Mouse (Mus musculus) kidney, embryonic 16.5 days (tissue): ENCODE data around the gene Ndufb6. TPM values are rescaled to one million over a fixed set of nuclear protein-coding genes. Genes with fewer than 3 reads are reported as not detected.

Experiments
- ATAC-seq: fragments of 200-750 bp; cut with Nextera tagmentation; 2 replicates; pipeline ENCODE4 v1.8.0; 2017; ENCODE audit warnings: moderate TSS enrichment; ENCODE audit not compliant: low FRiP score, low TSS enrichment
- H3K27ac ChIP-seq: fragments of 300-500 bp; sonication (generic); 2 replicates; pipeline ENCODE4 v1.5.1; 2014; ENCODE audit warnings: low read length
- H3K27me3 ChIP-seq: fragments of 300-500 bp; sonication (generic); 2 replicates; pipeline ENCODE4 v1.6.1; 2014; ENCODE audit warnings: low read length, control low read depth, mixed read lengths; ENCODE audit not compliant: insufficient read depth
- H3K36me3 ChIP-seq: fragments of 300-500 bp; sonication (generic); 2 replicates; pipeline ENCODE4 v1.6.1; 2014; ENCODE audit warnings: low read length, control low read depth, mixed read lengths; ENCODE audit not compliant: insufficient read depth
- H3K4me1 ChIP-seq: fragments of 300-500 bp; sonication (generic); 2 replicates; pipeline ENCODE4 v1.6.1; 2014; ENCODE audit warnings: low read length, control low read depth, mixed read lengths; ENCODE audit not compliant: insufficient read depth
- H3K4me2 ChIP-seq: fragments of 300-500 bp; sonication (generic); replicated peaks from 2 replicates; pipeline ENCODE4 v1.6.1; 2014; ENCODE audit warnings: low read depth, low read length
- H3K4me3 ChIP-seq: fragments of 300-500 bp; sonication (generic); 2 replicates; pipeline ENCODE4 v1.5.1; 2014; ENCODE audit warnings: mild to moderate bottlenecking, low read length
- H3K9ac ChIP-seq: fragments of 300-500 bp; sonication (generic); replicated peaks from 2 replicates; pipeline ENCODE4 v1.6.1; 2014; ENCODE audit warnings: low read length
- H3K9me3 ChIP-seq: fragments of 300-500 bp; sonication (generic); 2 replicates; pipeline ENCODE4 v1.6.1; 2016; ENCODE audit warnings: low read length, control low read depth
- WGBS: fragments of 180-500 bp; shearing (Covaris S2); extraction: QIAGEN DNeasy Blood & Tissue Kit; methylation state at CpG from one replicate; pipeline ENCODE4 v1.1.7; 2014; 5-methylcytosine and 5-hydroxymethylcytosine counted together
- polyA plus RNA-seq: library from polyadenylated mRNA; unstranded; fragments of >200 nt; fragmentation: Nextera tagmentation; extraction: Ambion mirVana; gene quantifications from 2 replicates; pipeline ENCODE4 v1.2.1, GENCODE M21; 2015

The Ndufb6 gene
- polyA plus RNA-seq, 1 experiment from 2014 or later = 371 TPM

DNA sequence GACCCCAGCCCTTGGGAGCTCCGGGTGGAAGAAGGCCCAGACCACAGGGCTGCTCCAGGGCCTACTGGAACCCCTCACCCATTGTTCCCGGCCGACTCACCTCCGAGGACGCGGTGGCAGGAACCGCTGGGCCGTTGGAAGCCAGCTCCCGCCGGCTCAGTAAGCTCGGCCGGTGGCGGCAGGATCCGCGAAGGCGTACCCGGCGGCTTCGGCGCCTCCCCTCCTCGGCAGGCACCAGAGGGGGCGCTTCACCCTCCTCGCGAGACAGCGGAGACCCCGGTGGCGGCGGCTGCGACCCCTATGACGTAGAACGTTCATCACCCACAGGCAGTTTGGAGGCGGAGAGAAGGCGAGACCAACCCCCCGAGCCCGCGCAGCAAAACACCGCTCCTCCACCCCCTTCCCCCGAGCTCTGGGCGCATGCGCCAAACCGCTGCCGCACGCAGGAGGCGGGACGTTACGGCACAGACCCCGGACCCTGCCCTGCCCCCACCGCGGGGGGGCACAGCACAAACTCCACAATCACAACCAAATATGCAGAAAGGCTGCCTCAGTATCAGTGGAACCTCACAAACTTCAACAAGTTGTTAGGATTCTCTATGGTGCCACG is 10.9 kb downstream of the Ndufb6 start:
- under 1% methylated on average over 48 of the region's 50 CpGs for WGBS
- H3K36me3 ChIP-seq = peaks cover 7% of the 10 kb centered on the region; the same call in 1 of the 2 replicates
- peak overlapping the region; percentile 89 for H3K4me2 ChIP-seq
- H3K9ac ChIP-seq = peak overlapping the region; percentile 90
- peak overlapping the region; percentile 84 for H3K4me3 ChIP-seq
- H3K27ac ChIP-seq = peak overlapping the region; percentile 100
- H3K27me3 ChIP-seq = no peaks in the 10 kb centered on the region
- peak; percentile 81 for ATAC-seq
- no peaks in the 10 kb centered on the region for H3K9me3 ChIP-seq
- peaks cover 23% of the 10 kb centered on the region for H3K4me1 ChIP-seq

DNA sequence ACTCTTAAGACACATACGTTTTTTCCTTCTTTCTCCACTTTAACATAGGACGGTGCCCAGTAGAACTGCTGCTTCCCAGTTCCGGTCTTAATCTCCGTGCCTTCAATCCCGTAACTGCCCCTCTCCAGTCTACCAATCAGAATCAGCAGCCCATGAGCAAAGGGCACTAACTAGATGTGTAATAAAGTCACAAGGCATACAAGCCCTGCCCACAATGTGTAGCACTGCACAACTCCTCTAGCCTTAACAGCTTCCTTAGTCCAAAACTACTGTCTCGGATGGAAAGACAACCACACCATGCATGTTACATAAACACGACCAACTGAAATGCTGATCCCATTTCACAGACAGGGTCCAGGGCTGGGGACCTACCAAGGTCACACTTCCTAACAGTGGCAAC is 11.5 kb downstream of the Ndufb6 start:
- peak overlapping the region; percentile 90 for H3K9ac ChIP-seq
- WGBS = 50% methylated on average over 7 of the region's 7 CpGs
- H3K36me3 ChIP-seq = peaks cover 9% of the 10 kb centered on the region
- H3K4me1 ChIP-seq = peaks cover 23% of the 10 kb centered on the region
- no peaks in the 10 kb centered on the region for H3K9me3 ChIP-seq
- H3K27ac ChIP-seq = peak overlapping the region; percentile 100
- peak; percentile 0; the same call in 1 of the 2 replicates for ATAC-seq
- H3K27me3 ChIP-seq = no peaks in the 10 kb centered on the region
- H3K4me2 ChIP-seq = peak overlapping the region; percentile 89
- peak overlapping the region; percentile 84 for H3K4me3 ChIP-seq

DNA sequence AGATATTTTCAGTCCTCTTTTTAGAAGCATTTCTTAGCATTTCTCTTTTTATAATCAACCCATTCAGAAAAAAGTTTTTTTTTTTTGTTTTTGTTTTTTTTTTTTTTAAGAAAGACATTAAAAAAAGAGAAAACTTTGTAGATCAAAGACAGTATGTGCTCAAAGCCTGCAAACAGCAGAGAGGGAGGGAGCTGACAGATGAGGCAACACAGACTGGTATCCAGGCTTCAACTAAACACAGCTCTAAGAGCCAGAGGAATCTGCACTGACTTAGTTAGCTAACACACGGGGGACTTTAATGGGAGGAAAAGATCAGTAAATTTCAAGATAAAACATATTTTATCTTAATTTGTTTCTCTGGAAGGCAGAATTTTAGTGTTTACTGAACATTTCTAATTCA is 14.9 kb downstream of the Ndufb6 start:
- WGBS = 63% methylated on average over 1 of the region's 1 CpGs
- Histone ChIP-seq H3K9ac (no peak overlapping the region), H3K27me3 (no peaks in the 10 kb centered on the region), H3K36me3 (peaks cover 36% of the 10 kb centered on the region), H3K27ac (no peak overlapping the region), H3K4me1 (peaks cover 23% of the 10 kb centered on the region), H3K4me2 (no peak overlapping the region), H3K4me3 (no peak overlapping the region), H3K9me3 (no peaks in the 10 kb centered on the region)
- no peak for ATAC-seq

DNA sequence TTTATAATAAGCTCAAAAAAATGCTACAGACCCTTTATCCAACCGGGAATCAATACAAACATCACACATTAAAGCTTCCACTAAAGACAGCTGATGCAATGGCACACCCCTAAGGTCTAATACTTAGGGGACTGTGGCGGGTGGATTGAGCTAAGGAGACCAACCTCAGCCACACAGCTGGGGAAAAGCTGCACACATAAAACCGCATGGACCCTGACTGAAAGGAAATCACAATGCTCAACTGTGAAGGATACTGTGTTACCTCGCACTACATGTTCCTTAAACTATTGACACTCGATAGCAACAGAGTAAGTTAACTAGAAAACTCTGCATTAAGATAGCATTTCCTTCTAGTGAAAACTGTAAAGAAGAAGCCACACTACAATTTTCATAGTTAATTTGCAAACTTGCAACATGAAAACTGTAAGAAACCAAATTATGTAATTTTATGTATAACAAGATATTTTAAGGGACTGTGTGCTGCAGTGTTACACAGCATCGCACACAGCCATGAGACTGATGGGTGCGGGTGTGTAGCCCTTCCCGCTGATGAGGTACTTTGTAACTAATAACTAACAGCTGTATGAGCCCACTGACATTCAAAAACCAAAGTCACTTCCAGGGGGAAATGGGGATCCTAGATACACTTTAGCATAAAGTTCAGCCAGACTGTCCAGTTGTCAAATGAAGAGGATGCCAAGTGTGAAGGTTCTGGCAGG is 24.7 kb downstream of the Ndufb6 start:
- ATAC-seq = no peak
- Histone ChIP-seq H3K4me2 (no peak overlapping the region), H3K9me3 (no peaks in the 10 kb centered on the region), H3K9ac (no peak overlapping the region), H3K36me3 (peaks cover 10% of the 10 kb centered on the region; the same call in 1 of the 2 replicates), H3K4me1 (no peaks in the 10 kb centered on the region), H3K4me3 (no peak overlapping the region), H3K27ac (no peak overlapping the region), H3K27me3 (no peaks in the 10 kb centered on the region)
- 83% methylated on average over 8 of the region's 8 CpGs for WGBS

DNA sequence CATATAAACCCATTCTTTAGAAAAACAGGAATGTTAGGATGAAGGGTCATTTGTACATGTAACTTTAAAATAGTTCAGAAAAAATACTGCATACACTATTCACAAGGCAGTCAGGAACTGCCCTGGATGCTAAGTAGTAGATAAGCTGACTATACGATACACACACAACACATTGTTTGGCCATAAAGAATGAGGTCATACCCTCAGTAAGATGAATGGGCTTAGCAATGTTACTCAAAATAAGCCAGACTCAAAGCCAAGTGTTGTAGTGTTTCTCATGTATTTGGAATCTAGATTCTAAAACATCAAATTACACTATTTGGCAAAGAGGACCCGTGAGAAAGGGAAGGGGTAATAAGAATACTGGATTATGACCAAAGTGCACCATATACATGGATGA is 25.5 kb downstream of the Ndufb6 start:
- Histone ChIP-seq H3K27ac (no peak overlapping the region), H3K27me3 (no peaks in the 10 kb centered on the region), H3K9ac (no peak overlapping the region), H3K36me3 (0 out of 2 replicates have a peak, but pooled peaks cover 4% of the 10 kb centered on the region), H3K4me2 (no peak overlapping the region), H3K9me3 (no peaks in the 10 kb centered on the region), H3K4me3 (no peak overlapping the region), H3K4me1 (no peaks in the 10 kb centered on the region)
- ATAC-seq = no peak
- 75% methylated on average over 2 of the region's 2 CpGs for WGBS

DNA sequence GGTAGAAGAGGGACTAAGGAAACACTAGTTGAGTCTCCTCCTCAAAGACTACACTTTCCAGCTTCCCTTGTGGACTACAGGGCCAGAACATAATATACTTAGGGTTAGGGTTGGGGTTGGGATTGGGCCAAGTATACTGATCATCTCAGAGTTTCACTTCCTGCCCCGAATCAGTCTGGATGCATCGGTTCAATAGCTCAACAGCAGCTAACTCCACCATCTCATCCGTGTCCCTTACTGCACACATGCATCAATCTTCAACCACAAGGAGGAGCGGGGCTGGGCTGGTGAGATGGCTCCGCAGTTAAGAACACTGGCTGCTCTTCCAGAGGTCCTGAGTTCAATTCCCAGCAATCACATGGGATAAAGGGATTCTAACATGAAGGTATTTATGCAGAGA is 28.2 kb downstream of the Ndufb6 start:
- Histone ChIP-seq H3K27ac (no peak overlapping the region), H3K4me1 (no peaks in the 10 kb centered on the region), H3K27me3 (no peaks in the 10 kb centered on the region), H3K4me2 (no peak overlapping the region), H3K9ac (no peak overlapping the region), H3K9me3 (no peaks in the 10 kb centered on the region), H3K36me3 (no peaks in the 10 kb centered on the region), H3K4me3 (no peak overlapping the region)
- no peak for ATAC-seq
- WGBS = 90% methylated on average over 5 of the region's 5 CpGs

DNA sequence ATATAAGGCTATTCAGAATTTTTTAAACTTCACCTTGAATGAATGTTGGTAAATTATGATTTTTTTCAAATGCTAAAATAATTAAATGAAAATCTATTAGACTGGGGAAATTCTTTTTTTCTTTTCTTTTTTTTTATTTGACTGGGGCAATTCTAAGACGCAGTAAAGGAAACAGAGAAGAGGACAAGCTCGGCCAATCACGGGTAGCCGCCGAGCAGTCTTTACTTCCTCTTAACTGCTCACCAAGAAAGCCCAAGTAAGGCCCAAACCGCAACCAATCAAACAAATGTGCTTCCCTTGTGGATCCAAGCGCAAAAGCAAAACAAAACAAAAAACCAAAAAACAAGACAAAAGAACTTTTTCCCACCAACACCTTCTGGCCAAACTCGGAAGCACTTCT is 35.2 kb downstream of the Ndufb6 start:
- Histone ChIP-seq H3K27me3 (no peaks in the 10 kb centered on the region), H3K4me3 (no peak overlapping the region), H3K4me1 (peaks cover 6% of the 10 kb centered on the region; the same call in 1 of the 2 replicates), H3K36me3 (no peaks in the 10 kb centered on the region), H3K27ac (no peak overlapping the region), H3K9me3 (no peaks in the 10 kb centered on the region), H3K4me2 (no peak overlapping the region), H3K9ac (no peak overlapping the region)
- no peak for ATAC-seq
- 86% methylated on average over 8 of the region's 8 CpGs for WGBS

DNA sequence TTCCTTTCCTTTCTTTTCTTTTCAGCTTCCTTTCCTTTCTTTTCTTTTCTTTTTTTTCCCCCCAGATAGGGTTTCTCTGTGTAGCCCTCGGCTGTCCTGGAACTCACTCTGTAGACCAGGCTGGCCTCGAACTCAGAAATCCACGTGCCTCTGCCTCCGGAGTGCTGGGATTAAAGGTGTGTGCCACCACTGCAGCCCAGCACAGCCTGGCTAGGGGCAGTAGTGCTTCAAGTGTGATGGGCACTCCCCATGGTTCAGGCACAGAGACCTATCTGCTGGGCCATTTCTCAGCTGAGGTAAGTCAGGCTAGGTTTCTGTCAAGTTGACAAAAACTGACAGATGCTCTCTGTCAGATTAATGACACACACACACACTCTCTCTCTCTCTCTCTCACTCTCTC is 36.2 kb downstream of the Ndufb6 start:
- no peak overlapping the region for H3K4me3 ChIP-seq
- WGBS = 87% methylated on average over 4 of the region's 4 CpGs
- H3K36me3 ChIP-seq = no peaks in the 10 kb centered on the region

DNA sequence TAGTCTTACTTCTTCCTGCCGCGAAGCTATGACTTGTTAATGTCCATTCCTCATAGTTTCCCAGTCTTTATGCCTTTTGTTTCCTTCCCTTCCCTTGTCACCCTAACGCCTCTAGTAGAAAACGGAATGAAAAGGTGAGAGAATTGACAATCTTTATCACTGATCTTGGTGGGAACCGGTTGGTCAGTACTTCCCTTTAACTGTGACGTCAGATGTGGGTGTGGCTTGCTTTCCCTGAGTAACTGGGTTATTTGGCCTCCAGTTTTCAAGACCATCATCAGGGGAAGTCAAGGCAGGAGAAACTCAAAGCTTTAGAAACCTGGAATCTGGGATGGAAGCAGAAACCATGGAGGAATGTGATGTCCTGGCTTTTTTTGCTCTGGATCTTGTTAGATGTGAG is 37.3 kb downstream of the Ndufb6 start:
- no peak overlapping the region for H3K27ac ChIP-seq
- H3K36me3 ChIP-seq = no peaks in the 10 kb centered on the region
- H3K4me1 ChIP-seq = peaks cover 13% of the 10 kb centered on the region
- no peaks in the 10 kb centered on the region for H3K9me3 ChIP-seq
- no peak for ATAC-seq
- H3K27me3 ChIP-seq = no peaks in the 10 kb centered on the region
- 53% methylated on average over 6 of the region's 6 CpGs for WGBS
- H3K9ac ChIP-seq = no peak overlapping the region
- no peak overlapping the region for H3K4me2 ChIP-seq
- no peak overlapping the region for H3K4me3 ChIP-seq

More for the DNA sequence above, 36.2 kb downstream of the Ndufb6 start:
- Histone ChIP-seq H3K27me3 (no peaks in the 10 kb centered on the region), H3K4me2 (no peak overlapping the region), H3K4me1 (peaks cover 13% of the 10 kb centered on the region), H3K9me3 (no peaks in the 10 kb centered on the region), H3K9ac (no peak overlapping the region), H3K27ac (no peak overlapping the region)
- ATAC-seq = no peak

DNA sequence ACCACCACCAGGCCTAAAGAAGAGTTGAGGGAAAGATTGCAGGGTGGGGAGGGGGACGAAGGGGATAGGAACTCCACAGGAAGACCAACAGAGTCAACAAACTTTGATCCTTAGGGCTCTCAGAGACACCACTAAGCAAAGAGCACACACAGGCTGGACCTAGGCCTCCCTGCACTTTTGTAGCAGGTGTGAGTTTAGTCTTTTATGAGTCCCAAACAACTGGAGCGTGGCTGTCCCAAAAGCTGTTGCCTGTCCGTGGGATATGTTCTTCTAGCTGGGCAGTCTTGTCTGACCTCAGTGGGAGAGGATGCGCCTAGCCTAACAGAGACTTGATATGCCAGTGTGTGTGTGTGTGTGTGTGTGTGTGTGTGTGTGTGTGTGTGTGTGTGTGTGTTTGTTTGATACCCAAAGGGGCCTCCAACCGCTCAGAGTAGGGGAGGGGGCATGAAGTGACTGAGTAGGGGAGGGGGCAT is 38.9 kb downstream of the Ndufb6 start:
- Histone ChIP-seq H3K4me3 (peak overlapping the region; percentile 70), H3K9me3 (no peaks in the 10 kb centered on the region), H3K4me1 (peaks cover 13% of the 10 kb centered on the region), H3K27me3 (no peaks in the 10 kb centered on the region), H3K9ac (peak overlapping the region; percentile 78), H3K4me2 (peak overlapping the region; percentile 90), H3K36me3 (no peaks in the 10 kb centered on the region), H3K27ac (no peak overlapping the region)
- WGBS = 37% methylated on average over 5 of the region's 5 CpGs
- ATAC-seq = peak; percentile 46
